Mouse (Mus musculus) CH12.LX (cell line): ENCODE data around the gene Wrnip1. TPM values are rescaled to one million over a fixed set of nuclear protein-coding genes. Genes with fewer than 3 reads are reported as not detected.
A peak's percentile ranks its signal among the peaks of the same experiment; 100 is the strongest.

Source experiments
- DNase-seq: peaks from one replicate; pipeline ENCODE4 v3.0.0-alpha.2; 2013; ENCODE audit errors: extremely low read depth
- H3K27ac ChIP-seq: 2 replicates; pipeline ENCODE4 v1.5.1; 2012; ENCODE audit warnings: low read depth, mild to moderate bottlenecking, control low read depth, moderate library complexity; ENCODE audit not compliant: insufficient read depth
- H3K27me3 ChIP-seq: replicated peaks from 2 replicates; pipeline ENCODE3; 2012; ENCODE audit warnings: inconsistent platforms
- H3K36me3 ChIP-seq, 2 experiments: replicated peaks in 1 of 2; 2 replicates each; pipeline versions ENCODE3 to v1.6.1; 2012; ENCODE audit warnings: inconsistent platforms in 1 of 2, low read length in 1 of 2, mild to moderate bottlenecking in 1 of 2, mixed read lengths in 1 of 2, moderate library complexity in 1 of 2; ENCODE audit not compliant: control insufficient read depth in 1 of 2, insufficient read depth in 1 of 2
- H3K4me1 ChIP-seq, 2 experiments: 2 replicates each; pipeline ENCODE4 v1.6.1; 2012; ENCODE audit warnings: inconsistent platforms in 1 of 2, moderate library complexity in 1 of 2; ENCODE audit not compliant: insufficient read depth in 2 of 2, control insufficient read depth in 1 of 2
- H3K4me2 ChIP-seq: 2 replicates; pipeline ENCODE4 v1.6.1; 2012; ENCODE audit warnings: low read depth, mild to moderate bottlenecking, control low read depth; ENCODE audit not compliant: poor library complexity, insufficient read depth, severe bottlenecking
- H3K4me3 ChIP-seq, 3 experiments: fragments of 150-350 bp in 1 of 3; sonication (generic) in 1 of 3; replicated peaks in 1 of 3; 2 replicates each; pipeline versions ENCODE3 to v1.5.1; 2011 to 2012; ENCODE audit warnings: low read depth in 2 of 3, low read length in 2 of 3, mild to moderate bottlenecking in 2 of 3, moderate library complexity in 2 of 3, control low read depth in 1 of 3, improper control_type of control experiment in 1 of 3, inconsistent platforms in 1 of 3, mixed read lengths in 1 of 3; ENCODE audit not compliant: poor library complexity in 1 of 3
- H3K79me2 ChIP-seq: replicated peaks from 2 replicates; pipeline ENCODE4 v1.6.1; 2012; ENCODE audit warnings: mild to moderate bottlenecking, moderate library complexity; ENCODE audit not compliant: control insufficient read depth, poor library complexity, insufficient read depth, severe bottlenecking; ENCODE audit errors: extremely low read depth
- H3K9ac ChIP-seq: 2 replicates; pipeline ENCODE4 v1.6.1; 2012; ENCODE audit warnings: low read depth, mild to moderate bottlenecking, control low read depth, moderate library complexity; ENCODE audit not compliant: insufficient read depth
- H3K9me3 ChIP-seq: replicated peaks from 2 replicates; pipeline ENCODE3; 2012; ENCODE audit warnings: low read length, inconsistent platforms, mixed read lengths
- BHLHE40 ChIP-seq: IDR thresholded peaks from 2 replicates; pipeline ENCODE4 v1.6.1; 2011; ENCODE audit warnings: mild to moderate bottlenecking, low read depth, low read length, improper control_type of control experiment
- CHD1 ChIP-seq: IDR thresholded peaks from 2 replicates; pipeline ENCODE4 v1.6.1; 2012; ENCODE audit warnings: low read depth, low read length, improper control_type of control experiment, inconsistent platforms
- CHD2 ChIP-seq: IDR thresholded peaks from 2 replicates; pipeline ENCODE4 v1.6.1; 2011; ENCODE audit warnings: low read length, improper control_type of control experiment
- CTCF ChIP-seq, 2 experiments: IDR thresholded peaks in 1 of 2; conservative IDR thresholded peaks in 1 of 2; 2 replicates each; pipeline ENCODE4 v1.5.1; 2011 to 2012; ENCODE audit warnings: low read depth in 2 of 2, low read length in 2 of 2, improper control_type of control experiment in 1 of 2, inconsistent platforms in 1 of 2, mild to moderate bottlenecking in 1 of 2, moderate library complexity in 1 of 2
- E2F4 ChIP-seq: IDR thresholded peaks from 2 replicates; pipeline ENCODE4 v1.6.1; 2011; ENCODE audit warnings: low read depth, low read length, improper control_type of control experiment; ENCODE audit not compliant: insufficient replicate concordance
- ELF1 ChIP-seq: IDR thresholded peaks from 2 replicates; pipeline ENCODE4 v1.6.1; 2014; ENCODE audit warnings: low read depth, mild to moderate bottlenecking, inconsistent platforms, low read length, improper control_type of control experiment
- EP300 ChIP-seq: IDR thresholded peaks from 2 replicates; pipeline ENCODE4 v1.6.1; 2011; ENCODE audit warnings: low read length, improper control_type of control experiment
- ETS1 ChIP-seq: conservative IDR thresholded peaks from 2 replicates; pipeline ENCODE4 v1.6.1; 2012; ENCODE audit warnings: low read depth, mild to moderate bottlenecking, inconsistent platforms, low read length, improper control_type of control experiment, moderate library complexity
- GABPA ChIP-seq: IDR thresholded peaks from 2 replicates; pipeline ENCODE4 v1.6.1; 2012; ENCODE audit warnings: low read depth, low read length, improper control_type of control experiment, inconsistent platforms; ENCODE audit not compliant: insufficient replicate concordance
- HCFC1 ChIP-seq: IDR thresholded peaks from 2 replicates; pipeline ENCODE4 v1.6.1; 2012; ENCODE audit warnings: low read depth, mild to moderate bottlenecking, inconsistent platforms, low read length, improper control_type of control experiment
- IRF4 ChIP-seq: IDR thresholded peaks from 2 replicates; pipeline ENCODE4 v1.6.1; 2014; ENCODE audit warnings: low read depth, mild to moderate bottlenecking, inconsistent platforms, low read length, improper control_type of control experiment
- JUN ChIP-seq: IDR thresholded peaks from 2 replicates; pipeline ENCODE4 v1.6.1; 2011; ENCODE audit warnings: low read depth, mild to moderate bottlenecking, low read length, improper control_type of control experiment, moderate library complexity; ENCODE audit not compliant: insufficient read depth
- KAT2A ChIP-seq: IDR thresholded peaks from 2 replicates; pipeline ENCODE4 v1.6.1; 2012; ENCODE audit warnings: low read length, improper control_type of control experiment, inconsistent platforms; ENCODE audit not compliant: insufficient replicate concordance
- MAFK ChIP-seq: IDR thresholded peaks from 2 replicates; pipeline ENCODE4 v1.6.1; 2011; ENCODE audit warnings: low read length, improper control_type of control experiment; ENCODE audit not compliant: insufficient replicate concordance
- MAX ChIP-seq: IDR thresholded peaks from 2 replicates; pipeline ENCODE4 v1.6.1; 2011; ENCODE audit warnings: low read length, improper control_type of control experiment
- MAZ ChIP-seq: IDR thresholded peaks from 2 replicates; pipeline ENCODE4 v1.6.1; 2012; ENCODE audit warnings: low read depth, mild to moderate bottlenecking, inconsistent platforms, low read length, improper control_type of control experiment, moderate library complexity
- MEF2A ChIP-seq: IDR thresholded peaks from 2 replicates; pipeline ENCODE4 v1.6.1; 2014; ENCODE audit warnings: low read depth, mild to moderate bottlenecking, inconsistent platforms, low read length, improper control_type of control experiment, borderline replicate concordance
- MXI1 ChIP-seq: IDR thresholded peaks from 2 replicates; pipeline ENCODE4 v1.6.1; 2011; ENCODE audit warnings: mild to moderate bottlenecking, low read depth, low read length, improper control_type of control experiment
- MYC ChIP-seq: IDR thresholded peaks from 2 replicates; pipeline ENCODE4 v1.6.1; 2011; ENCODE audit warnings: low read depth, mild to moderate bottlenecking, improper control_type of control experiment, low read length
- NELFE ChIP-seq: IDR thresholded peaks from 2 replicates; pipeline ENCODE4 v1.6.1; 2011; ENCODE audit warnings: low read depth, low read length, improper control_type of control experiment
- NRF1 ChIP-seq: IDR thresholded peaks from 2 replicates; pipeline ENCODE4 v1.6.1; 2014; ENCODE audit warnings: low read depth, mild to moderate bottlenecking, inconsistent platforms, low read length, improper control_type of control experiment, moderate library complexity
- PAX5 ChIP-seq: IDR thresholded peaks from 2 replicates; pipeline ENCODE4 v1.6.1; 2012; ENCODE audit warnings: low read length, inconsistent platforms, mixed read lengths
- POLR2A ChIP-seq: IDR thresholded peaks from 2 replicates; pipeline ENCODE4 v1.6.1; 2011; ENCODE audit warnings: low read depth, mild to moderate bottlenecking, improper control_type of control experiment, low read length
- POLR2AphosphoS2 ChIP-seq: IDR thresholded peaks from 2 replicates; pipeline ENCODE4 v1.6.1; 2011; ENCODE audit warnings: low read depth, low read length, improper control_type of control experiment
- SIN3A ChIP-seq: IDR thresholded peaks from 2 replicates; pipeline ENCODE4 v1.6.1; 2012; ENCODE audit warnings: low read length, improper control_type of control experiment, inconsistent platforms
- SMC3 ChIP-seq: IDR thresholded peaks from 2 replicates; pipeline ENCODE4 v1.6.1; 2011; ENCODE audit warnings: low read depth, low read length, improper control_type of control experiment
- TBP ChIP-seq: conservative IDR thresholded peaks from 2 replicates; pipeline ENCODE4 v1.6.1; 2011; ENCODE audit warnings: low read depth, low read length, improper control_type of control experiment
- TCF12 ChIP-seq: IDR thresholded peaks from 2 replicates; pipeline ENCODE4 v1.6.1; 2014; ENCODE audit warnings: low read depth, mild to moderate bottlenecking, inconsistent platforms, low read length, improper control_type of control experiment
- UBTF ChIP-seq: IDR thresholded peaks from 2 replicates; pipeline ENCODE4 v1.6.1; 2012; ENCODE audit warnings: low read depth, mild to moderate bottlenecking, inconsistent platforms, low read length, improper control_type of control experiment, moderate library complexity
- ZKSCAN1 ChIP-seq: IDR thresholded peaks from 2 replicates; pipeline ENCODE4 v1.6.1; 2012; ENCODE audit warnings: low read depth, inconsistent platforms, low read length, improper control_type of control experiment, borderline replicate concordance
- ZNF384 ChIP-seq: IDR thresholded peaks from 2 replicates; pipeline ENCODE4 v1.6.1; 2012; ENCODE audit warnings: low read depth, low read length, improper control_type of control experiment, inconsistent platforms
- dilution Hi-C: fragments of 300-500 bp; cut with MboI; formaldehyde crosslinking; loops from 2 replicates; pipeline ENCODE4 v1.14.3; 2020; ENCODE audit warnings: low sequenced_read_pairs; ENCODE audit not compliant: extremely low pct_unique_long_range_greater_than_20kb, extremely low pct_ligation_motif_present
- in situ Hi-C: fragments of 300-500 bp; cut with MboI; formaldehyde crosslinking; loops from 3 replicates; pipeline ENCODE4 v1.14.3; 2019; ENCODE audit warnings: low sequenced_read_pairs, low pct_ligation_motif_present, low pct_unique_long_range_greater_than_20kb, mixed read lengths
- polyA plus RNA-seq: library from polyadenylated mRNA; unstranded; fragments of >175 nt; gene quantifications from 2 replicates; pipeline ENCODE4 v1.2.1, GENCODE M21; 2012; ENCODE audit warnings: low read depth; ENCODE audit not compliant: insufficient read length
- total RNA-seq, 2 experiments: library from RNA; depleted of rRNA; stranded (reverse); fragments of 300-350 nt in 1 of 2; fragments of >200 nt in 1 of 2; gene quantifications; 2 replicates each; pipeline ENCODE4 v1.2.3; 2012 to 2014

The Wrnip1 gene
- total RNA-seq (2012; rRNA removed) (61.4 and 61.7 TPM in 2 replicates), total RNA-seq (2014; rRNA removed) (60.5 and 66.4 TPM in 2 replicates), polyA plus RNA-seq (47.4 and 50.5 TPM in 2 replicates)

- peak within 1 kb of the TSS; percentile 16 for H3K27ac ChIP-seq
- 0 out of 2 replicates have a peak, but pooled peaks have one; percentile 26 for TF ChIP-seq E2F4
- peak; percentile 98 for TF ChIP-seq NRF1
- peak; percentile 87 for TF ChIP-seq ELF1
- TF ChIP-seq SMC3 = no peak
- no peak for TF ChIP-seq IRF4
- peak; percentile 51; the same call in 1 of the 2 replicates for TF ChIP-seq TBP
- peak; percentile 96 for TF ChIP-seq CHD2
- TF ChIP-seq TCF12 = peak; percentile 30
- TF ChIP-seq POLR2AphosphoS2 = no peak
- TF ChIP-seq NELFE = peak; percentile 89
- TF ChIP-seq GABPA = peak; percentile 45; the same call in 1 of the 2 replicates
- TF ChIP-seq PAX5 = no peak
- peak; percentile 67 for TF ChIP-seq BHLHE40
- no peak for TF ChIP-seq ZNF384
- peak; percentile 92; the same call in 1 of the 2 replicates for TF ChIP-seq KAT2A
- peak; percentile 98 for TF ChIP-seq HCFC1
- no peak for TF ChIP-seq CHD1
- no peak for TF ChIP-seq ZKSCAN1
- no peak for TF ChIP-seq UBTF
- no peak for TF ChIP-seq MAFK
- peak; percentile 77 for TF ChIP-seq SIN3A
- TF ChIP-seq MYC = 0 out of 2 replicates have a peak, but pooled peaks have one; percentile 39
- peak in 1 of 2 experiments; percentile 47; a peak in 2 of 4 replicates for TF ChIP-seq CTCF (conservative IDR thresholded peaks at IDR 0.05 in 1 of 2, IDR thresholded peaks at IDR 0.05 in 1 of 2; ENCODE audit: low read depth in 2 of 2, low read length in 2 of 2)
- TF ChIP-seq ETS1 = 0 out of 2 replicates have a peak, but pooled peaks have one; percentile 18
- peak; percentile 65 for TF ChIP-seq MXI1
- peak; percentile 45 for TF ChIP-seq MAX
- TF ChIP-seq MEF2A = peak; percentile 36; the same call in 1 of the 2 replicates
- TF ChIP-seq JUN = no peak
- TF ChIP-seq EP300 = no peak
- peak; percentile 78 for TF ChIP-seq POLR2A
- no peak for TF ChIP-seq MAZ
These were observed at the start of gene Wrnip1 for GRCm38 (mm10) chr13:32801693-32802221. Gene Wrnip1, plus strand, starts transcription at chr13:32802038.

More at GRCm38 (mm10) chr13:32801693-32802221, at the start of gene Wrnip1:
- Histone ChIP-seq H3K4me3 (peak within 1 kb of the TSS; percentile 83 to 99 (median 97)), H3K9ac (peak within 1 kb of the TSS; percentile 66), H3K36me3 (peaks cover 8 to 28% of the 10 kb centered on the region in 2 experiments), H3K4me1 (peaks cover 7 to 39% of the 10 kb centered on the region in 2 experiments; a peak in 3 of 4 replicates), H3K79me2 (peaks cover 22% of the 10 kb centered on the region), H3K27me3 (no peaks in the 10 kb centered on the region), H3K4me2 (peak within 1 kb of the TSS; percentile 97), H3K9me3 (no peaks in the 10 kb centered on the region)
- in situ Hi-C loops = no loop called here
- peak; percentile 98 for DNase-seq
- dilution Hi-C loops = no loop called here
